Mouse (Mus musculus) liver, embryonic 13.5 days (tissue): ENCODE data around the gene Gpr21. TPM values are rescaled to one million over a fixed set of nuclear protein-coding genes. Genes with fewer than 3 reads are reported as not detected.

Source experiments
- ATAC-seq: fragments of 200-750 bp; cut with Nextera tagmentation; 2 replicates; pipeline ENCODE4 v1.8.0; 2017; ENCODE audit warnings: low read depth, mild to moderate bottlenecking, moderate number of reproducible peaks, moderate library complexity
- DNase-seq: peaks from one replicate; pipeline ENCODE4 v3.0.0; 2022
- H3K27ac ChIP-seq: fragments of 300-500 bp; sonication (generic); 2 replicates; pipeline ENCODE4 v1.5.1; 2015; ENCODE audit warnings: moderate library complexity, mild to moderate bottlenecking, inconsistent platforms
- H3K27me3 ChIP-seq: fragments of 300-500 bp; sonication (generic); 2 replicates; pipeline ENCODE4 v1.6.1; 2015; ENCODE audit warnings: mild to moderate bottlenecking, inconsistent platforms
- H3K36me3 ChIP-seq: fragments of 300-500 bp; sonication (generic); 2 replicates; pipeline ENCODE4 v1.6.1; 2015; ENCODE audit warnings: mild to moderate bottlenecking, inconsistent platforms
- H3K4me1 ChIP-seq: fragments of 300-500 bp; sonication (generic); replicated peaks from 2 replicates; pipeline ENCODE4 v1.6.1; 2015; ENCODE audit warnings: inconsistent platforms
- H3K4me2 ChIP-seq: fragments of 300-500 bp; sonication (generic); 2 replicates; pipeline ENCODE4 v1.6.1; 2015; ENCODE audit warnings: inconsistent platforms, mild to moderate bottlenecking, moderate library complexity
- H3K4me3 ChIP-seq: fragments of 300-500 bp; sonication (generic); replicated peaks from 2 replicates; pipeline ENCODE4 v1.5.1; 2015; ENCODE audit warnings: mild to moderate bottlenecking, inconsistent platforms
- H3K9ac ChIP-seq: fragments of 300-500 bp; sonication (generic); 2 replicates; pipeline ENCODE4 v1.6.1; 2015; ENCODE audit warnings: mild to moderate bottlenecking, inconsistent platforms
- H3K9me3 ChIP-seq: fragments of 300-500 bp; sonication (generic); replicated peaks from 2 replicates; pipeline ENCODE4 v1.6.1; 2016; ENCODE audit warnings: inconsistent platforms
- WGBS: fragments of 180-500 bp; shearing (Covaris S2); methylation state at CpG from one replicate; pipeline ENCODE4 v1.1.7; 2015; ENCODE audit not compliant: insufficient replicate concordance; 5-methylcytosine and 5-hydroxymethylcytosine counted together
- polyA plus RNA-seq: library from polyadenylated mRNA; unstranded; fragments of >200 nt; fragmentation: Nextera tagmentation; extraction: Ambion mirVana; gene quantifications from 2 replicates; pipeline ENCODE4 v1.2.1, GENCODE M21; 2015

Gpr21 gene
- polyA plus RNA-seq, 1 experiment from 2014 or later = 0.08 TPM

GRCm38 (mm10) chr2:37518561-37519285 lies 2.6 kb downstream of the Gpr21 start:
- no peak for ATAC-seq
- DNase-seq = no peak
- Histone ChIP-seq H3K27me3 (no peaks in the 10 kb centered on the region), H3K36me3 (peaks cover 7% of the 10 kb centered on the region), H3K4me2 (no peak overlapping the region), H3K27ac (no peak overlapping the region), H3K9ac (no peak overlapping the region), H3K4me1 (no peaks in the 10 kb centered on the region), H3K4me3 (no peak overlapping the region), H3K9me3 (no peaks in the 10 kb centered on the region)
- WGBS = 71% methylated on average over 4 of the region's 4 CpGs

- Histone ChIP-seq H3K27ac (no peak overlapping the region), H3K4me2 (no peak overlapping the region), H3K4me3 (no peak overlapping the region), H3K36me3 (peaks cover 7% of the 10 kb centered on the region), H3K9me3 (no peaks in the 10 kb centered on the region), H3K9ac (no peak overlapping the region), H3K27me3 (no peaks in the 10 kb centered on the region), H3K4me1 (no peaks in the 10 kb centered on the region)
- ATAC-seq = no peak
- WGBS = 78% methylated on average over 1 of the region's 1 CpGs
- no peak for DNase-seq
Observed at GRCm38 (mm10) chr2:37519286-37519640, 3.1 kb downstream of the Gpr21 start.

- Histone ChIP-seq H3K4me3 (no peak overlapping the region), H3K27ac (no peak overlapping the region), H3K9ac (no peak overlapping the region), H3K9me3 (no peaks in the 10 kb centered on the region), H3K4me2 (no peak overlapping the region), H3K4me1 (peaks cover 38% of the 10 kb centered on the region), H3K27me3 (no peaks in the 10 kb centered on the region), H3K36me3 (no peaks in the 10 kb centered on the region)
- DNase-seq = no peak
- ATAC-seq = no peak
Observed at GRCm38 (mm10) chr2:37527587-37527986, 11.5 kb downstream of the Gpr21 start.

GRCm38 (mm10) chr2:37529397-37529796 lies 13.3 kb downstream of the Gpr21 start:
- Histone ChIP-seq H3K4me2 (no peak overlapping the region), H3K9me3 (no peaks in the 10 kb centered on the region), H3K27ac (peak overlapping the region; percentile 53), H3K27me3 (no peaks in the 10 kb centered on the region), H3K4me1 (peaks cover 38% of the 10 kb centered on the region), H3K36me3 (no peaks in the 10 kb centered on the region; the same call in 1 of the 2 replicates), H3K4me3 (no peak overlapping the region), H3K9ac (peak overlapping the region; percentile 0; the same call in 1 of the 2 replicates)
- WGBS = 74% methylated on average over 2 of the region's 2 CpGs
- no peak for DNase-seq
- peak; percentile 80 for ATAC-seq

- Histone ChIP-seq H3K4me1 (peaks cover 38% of the 10 kb centered on the region), H3K36me3 (peaks cover 4% of the 10 kb centered on the region; the same call in 1 of the 2 replicates), H3K27ac (no peak overlapping the region), H3K27me3 (no peaks in the 10 kb centered on the region), H3K4me3 (no peak overlapping the region), H3K9me3 (no peaks in the 10 kb centered on the region), H3K4me2 (no peak overlapping the region), H3K9ac (no peak overlapping the region)
- ATAC-seq = no peak
- 79% methylated on average over 1 of the region's 1 CpGs for WGBS
- DNase-seq = no peak
Observed at GRCm38 (mm10) chr2:37530766-37531165, 14.6 kb downstream of the Gpr21 start.

- no peak overlapping the region for H3K4me3 ChIP-seq
- H3K4me2 ChIP-seq = no peak overlapping the region
- ATAC-seq (peak; percentile 47; the same call in 1 of the 2 replicates), DNase-seq (peak; percentile 7)
- H3K9me3 ChIP-seq = no peaks in the 10 kb centered on the region
- no peak overlapping the region for H3K27ac ChIP-seq
- no peaks in the 10 kb centered on the region for H3K27me3 ChIP-seq
- peaks cover 38% of the 10 kb centered on the region for H3K4me1 ChIP-seq
- 46% methylated on average over 3 of the region's 3 CpGs for WGBS
- H3K9ac ChIP-seq = no peak overlapping the region
- H3K36me3 ChIP-seq = peaks cover 4% of the 10 kb centered on the region; the same call in 1 of the 2 replicates
Observed at GRCm38 (mm10) chr2:37531639-37532038, 15.5 kb downstream of the Gpr21 start.

- Histone ChIP-seq H3K4me1 (peaks cover 52% of the 10 kb centered on the region), H3K4me2 (peak overlapping the region; percentile 51), H3K36me3 (peaks cover 25% of the 10 kb centered on the region), H3K27ac (peak overlapping the region; percentile 89), H3K4me3 (no peak overlapping the region), H3K27me3 (no peaks in the 10 kb centered on the region), H3K9me3 (no peaks in the 10 kb centered on the region), H3K9ac (0 out of 2 replicates have a peak overlapping the region, but pooled peaks have one; percentile 2)
- 33% methylated on average over 1 of the region's 1 CpGs for WGBS
- ATAC-seq (peak; percentile 99), DNase-seq (peak; percentile 75)
Observed at GRCm38 (mm10) chr2:37549346-37550012, 33.3 kb downstream of the Gpr21 start.

GRCm38 (mm10) chr2:37556366-37556765 lies 40.2 kb downstream of the Gpr21 start:
- H3K4me1 ChIP-seq = no peaks in the 10 kb centered on the region
- no peak overlapping the region for H3K4me3 ChIP-seq
- no peaks in the 10 kb centered on the region for H3K9me3 ChIP-seq
- 73% methylated on average over 2 of the region's 2 CpGs for WGBS
- no peak for ATAC-seq
- H3K4me2 ChIP-seq = no peak overlapping the region
- no peak overlapping the region for H3K27ac ChIP-seq
- H3K9ac ChIP-seq = no peak overlapping the region
- DNase-seq = no peak
- H3K27me3 ChIP-seq = no peaks in the 10 kb centered on the region
- peaks cover 32% of the 10 kb centered on the region for H3K36me3 ChIP-seq

GRCm38 (mm10) chr2:37565579-37565978 lies 49.4 kb downstream of the Gpr21 start:
- WGBS = 4% methylated on average over 2 of the region's 2 CpGs
- peaks cover 46% of the 10 kb centered on the region for H3K36me3 ChIP-seq
- 0 out of 2 replicates have a peak, but pooled peaks have one; percentile 29 for ATAC-seq

GRCm38 (mm10) chr2:37566035-37566434 lies 49.9 kb downstream of the Gpr21 start:
- DNase-seq (no peak), ATAC-seq (no peak)
- Histone ChIP-seq H3K4me1 (peaks cover 7% of the 10 kb centered on the region), H3K4me2 (no peak overlapping the region), H3K27ac (no peak overlapping the region), H3K9me3 (no peaks in the 10 kb centered on the region), H3K9ac (no peak overlapping the region), H3K27me3 (no peaks in the 10 kb centered on the region), H3K36me3 (peaks cover 42% of the 10 kb centered on the region), H3K4me3 (no peak overlapping the region)
- 34% methylated on average over 1 of the region's 1 CpGs for WGBS

More at GRCm38 (mm10) chr2:37565579-37565978, 49.4 kb downstream of the Gpr21 start:
- Histone ChIP-seq H3K27me3 (no peaks in the 10 kb centered on the region), H3K9ac (no peak overlapping the region), H3K27ac (no peak overlapping the region), H3K4me1 (peaks cover 7% of the 10 kb centered on the region), H3K4me3 (no peak overlapping the region), H3K4me2 (no peak overlapping the region), H3K9me3 (no peaks in the 10 kb centered on the region)
- DNase-seq = no peak

- no peak overlapping the region for H3K27ac ChIP-seq
- ATAC-seq = no peak
- 71% methylated on average over 5 of the region's 5 CpGs for WGBS
Observed at GRCm38 (mm10) chr2:37569888-37570287, 53.8 kb downstream of the Gpr21 start.

More at GRCm38 (mm10) chr2:37569888-37570287, 53.8 kb downstream of the Gpr21 start:
- H3K27me3 ChIP-seq = no peaks in the 10 kb centered on the region
- H3K36me3 ChIP-seq = peaks cover 16% of the 10 kb centered on the region
- H3K9me3 ChIP-seq = no peaks in the 10 kb centered on the region
- no peak overlapping the region for H3K9ac ChIP-seq
- peaks cover 7% of the 10 kb centered on the region for H3K4me1 ChIP-seq
- no peak overlapping the region for H3K4me2 ChIP-seq
- DNase-seq = no peak
- no peak overlapping the region for H3K4me3 ChIP-seq
